Mouse (Mus musculus) spleen, adult 10 weeks (tissue): ENCODE results near the gene Tex16. TPM values are rescaled to one million over a fixed set of nuclear protein-coding genes. Genes with fewer than 3 reads are reported as not detected.

Experiments
- polyA plus RNA-seq: library from polyadenylated mRNA; stranded (reverse); fragments of 350-450 nt; fragmentation: Illumina TruSeq; extraction: RNeasy Lipid Tissue Mini Kit (QIAGEN cat#74804); gene quantifications from one replicate; pipeline ENCODE4 v1.2.3, GENCODE M21; 2015; ENCODE audit warnings: low replicate concordance; ENCODE audit not compliant: insufficient read depth

Tex16 gene
- not detected for polyA plus RNA-seq

GRCm38 (mm10) chrX:112010707-112011106, at the start of gene Tex16:
Gene Tex16, plus strand, starts transcription at chrX:112011007.

Other genes with a start within 250 kb of the Tex16 start
- not detected for gene Gm45194, start 119.6 kb upstream of the Tex16 start, polyA plus RNA-seq
- not detected for gene 4933403O08Rik, start 228.0 kb downstream of the Tex16 start, polyA plus RNA-seq